Mouse (Mus musculus): ENCODE results near the gene Kank2. TPM values are rescaled to one million over a fixed set of nuclear protein-coding genes. Genes with fewer than 3 reads are reported as not detected.

Gene Kank2
- 1 to 10 TPM; 7.4 to 7.6 TPM for total RNA-seq (2021)
- long read RNA-seq, full-length matches to known transcripts, result 3 of 9 reads
- long read RNA-seq, partial matches to known transcripts, result 5 of 9 reads
- long read RNA-seq, other reads (novel, unspliced or antisense), result 1 of 9 reads

- DNase-seq (ENCODE audit: low spot score in 2 of 2), result peak; percentile 41 to 63
These were observed at the start of gene Kank2 for GRCm38 (mm10) chr9:21798345-21799009. Gene Kank2 (minus strand): TSS chr9:21798744.

GRCm38 (mm10) chr9:21847926-21848325 is 49.4 kb upstream of the Kank2 start:
- DNase-seq (ENCODE audit: low spot score in 2 of 2), result no peak

- no peak for DNase-seq (ENCODE audit: low spot score in 2 of 2)
These were observed 48.9 kb upstream of the Kank2 start for GRCm38 (mm10) chr9:21847425-21847824.

- no peak for DNase-seq (ENCODE audit: low spot score in 2 of 2)
These were observed 48.3 kb upstream of the Kank2 start for GRCm38 (mm10) chr9:21846755-21847341.

GRCm38 (mm10) chr9:21845381-21846080 is 47.0 kb upstream of the Kank2 start:
- DNase-seq (ENCODE audit: low spot score in 2 of 2), result no peak

- peak; percentile 15 to 34 for DNase-seq (ENCODE audit: low spot score in 2 of 2)
These were observed 44.5 kb upstream of the Kank2 start for GRCm38 (mm10) chr9:21843086-21843485.

GRCm38 (mm10) chr9:21842391-21842790 is 43.8 kb upstream of the Kank2 start:
- DNase-seq (ENCODE audit: low spot score in 2 of 2), result no peak

GRCm38 (mm10) chr9:21841340-21841739 is 42.8 kb upstream of the Kank2 start:
- no peak for DNase-seq (ENCODE audit: low spot score in 2 of 2)

- DNase-seq (ENCODE audit: low spot score in 2 of 2), result peak in 1 of 2 experiments; percentile 67
These were observed 41.7 kb upstream of the Kank2 start for GRCm38 (mm10) chr9:21840115-21840787.

- DNase-seq (ENCODE audit: low spot score in 2 of 2), result no peak
These were observed 39.1 kb upstream of the Kank2 start for GRCm38 (mm10) chr9:21837690-21838089.

- DNase-seq (ENCODE audit: low spot score in 2 of 2), result no peak
These were observed 36.8 kb upstream of the Kank2 start, which contains the start of gene Angptl8 for GRCm38 (mm10) chr9:21835258-21835912. Gene Angptl8 (plus strand): TSS chr9:21835510.

- DNase-seq (ENCODE audit: low spot score in 2 of 2), result no peak
These were observed 33.2 kb upstream of the Kank2 start for GRCm38 (mm10) chr9:21831558-21832240.

GRCm38 (mm10) chr9:21830936-21831335 is 32.4 kb upstream of the Kank2 start:
- DNase-seq (ENCODE audit: low spot score in 2 of 2), result no peak

- no peak for DNase-seq (ENCODE audit: low spot score in 2 of 2)
These were observed 31.9 kb upstream of the Kank2 start for GRCm38 (mm10) chr9:21830461-21830850.

GRCm38 (mm10) chr9:21829834-21830460 is 31.4 kb upstream of the Kank2 start:
- no peak for DNase-seq (ENCODE audit: low spot score in 2 of 2)

GRCm38 (mm10) chr9:21824366-21824765 is 25.8 kb upstream of the Kank2 start:
- DNase-seq (ENCODE audit: low spot score in 2 of 2), result no peak

GRCm38 (mm10) chr9:21823957-21824356 is 25.4 kb upstream of the Kank2 start:
- DNase-seq (ENCODE audit: low spot score in 2 of 2), result no peak

- DNase-seq (ENCODE audit: low spot score in 2 of 2), result no peak
These were observed 24.1 kb upstream of the Kank2 start for GRCm38 (mm10) chr9:21822686-21823085.

- no peak for DNase-seq (ENCODE audit: low spot score in 2 of 2)
These were observed 21.6 kb upstream of the Kank2 start for GRCm38 (mm10) chr9:21820183-21820582.

GRCm38 (mm10) chr9:21819181-21819729 is 20.7 kb upstream of the Kank2 start:
- DNase-seq (ENCODE audit: low spot score in 2 of 2), result peak; percentile 39 to 71

All from layer of hippocampus, adult 18-20 months (tissue).